Mouse (Mus musculus): ENCODE results near the gene Uba3. TPM values are rescaled to one million over a fixed set of nuclear protein-coding genes. Genes with fewer than 3 reads are reported as not detected.

The Uba3 gene
- polyA plus RNA-seq, 1 experiment from 2014 or later = 96.8 TPM

DNA sequence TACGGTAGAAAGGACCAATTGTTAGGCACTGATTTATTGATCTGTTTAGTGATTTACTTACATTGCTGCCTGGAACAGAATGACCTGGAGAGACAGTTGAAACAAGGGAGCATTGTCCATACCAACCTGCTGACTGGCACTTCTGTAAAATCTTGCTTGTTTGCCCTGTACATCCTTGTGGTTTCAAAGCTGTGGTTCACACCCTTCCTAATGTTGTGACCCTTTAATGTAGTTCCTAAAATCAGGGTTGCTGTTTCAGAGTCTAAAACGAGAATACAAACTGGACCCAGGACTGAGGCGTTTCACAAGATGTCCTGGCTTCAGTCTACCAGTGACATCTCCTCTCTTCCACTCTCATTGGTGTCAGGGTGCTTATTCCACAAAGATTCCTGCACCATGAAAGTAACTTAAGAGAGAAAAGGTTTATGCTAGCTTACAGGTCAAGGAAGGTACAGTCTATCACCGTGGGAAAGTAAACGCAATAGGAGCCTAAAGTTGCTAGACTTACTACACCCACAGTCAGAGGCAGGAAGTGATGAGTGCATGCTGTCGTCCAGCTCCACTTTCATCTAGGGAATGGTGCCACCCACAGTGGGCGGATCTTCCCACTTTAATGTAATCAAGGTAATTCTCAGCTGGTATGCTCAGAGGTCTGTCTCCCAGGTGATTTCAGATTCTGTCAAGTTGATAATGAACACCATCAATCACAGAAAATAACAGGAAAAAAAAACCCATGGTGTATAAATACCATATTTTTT, 29.6 kb upstream of the Uba3 start:
- Histone ChIP-seq H3K27ac (ENCODE audit: low read depth, low read length) (no peak overlapping the region), H3K9ac (replicated peaks; ENCODE audit: low read depth, low read length) (no peak overlapping the region), H3K4me3 (ENCODE audit: low read depth, low read length) (no peak overlapping the region), H3K36me3 (ENCODE audit: control insufficient read depth, insufficient read depth, low read length) (peaks cover 14% of the 10 kb centered on the region; the same call in 1 of the 2 replicates), H3K4me1 (ENCODE audit: control insufficient read depth, insufficient read depth, low read length) (no peaks in the 10 kb centered on the region), H3K27me3 (ENCODE audit: control insufficient read depth, insufficient read depth, low read length) (no peaks in the 10 kb centered on the region), H3K9me3 (ENCODE audit: control insufficient read depth, low read length) (no peaks in the 10 kb centered on the region), H3K4me2 (ENCODE audit: low read depth, low read length) (no peak overlapping the region)
- ATAC-seq (ENCODE audit: low read depth) = no peak
- 64% methylated on average over 7 of the region's 7 CpGs for WGBS

DNA sequence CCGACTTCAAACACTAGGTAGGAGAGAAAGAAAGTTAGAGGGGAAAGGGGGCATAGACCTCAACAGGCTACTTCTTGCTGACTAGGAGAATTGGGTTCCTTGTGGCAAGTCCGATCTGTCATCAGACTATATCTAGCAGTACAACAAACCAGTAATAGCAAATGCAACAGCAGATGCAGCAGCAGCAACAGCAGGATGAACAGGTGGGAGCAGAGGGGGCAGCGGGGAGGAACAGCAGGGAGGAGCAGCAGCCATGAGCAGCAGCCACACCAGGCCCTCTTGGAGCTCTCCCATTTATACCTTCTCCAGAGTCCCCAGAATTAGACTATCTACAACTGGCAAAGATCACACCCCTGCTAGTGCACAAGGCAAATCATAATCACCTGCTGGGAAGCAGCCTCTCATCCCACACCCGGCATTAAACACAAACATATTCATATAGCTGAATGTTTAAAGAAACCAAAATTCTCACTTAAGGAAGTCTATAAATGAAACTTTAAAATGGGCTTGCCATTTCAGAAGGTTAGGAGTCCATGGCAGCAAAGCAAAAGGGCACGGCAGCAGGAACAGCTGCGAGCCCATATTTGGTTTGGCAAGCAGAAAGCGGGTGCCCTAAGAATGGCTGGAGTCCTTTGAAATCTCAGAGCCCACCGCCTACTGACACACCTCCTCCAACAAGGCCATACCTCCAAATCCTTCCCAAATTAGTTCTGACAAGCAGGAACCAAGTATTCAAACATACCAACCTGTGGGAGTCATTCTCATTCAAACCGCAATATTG, 21.8 kb upstream of the Uba3 start:
- no peak overlapping the region for H3K4me3 ChIP-seq (ENCODE audit: low read depth, low read length)
- H3K27me3 ChIP-seq (ENCODE audit: control insufficient read depth, insufficient read depth, low read length) = no peaks in the 10 kb centered on the region
- no peaks in the 10 kb centered on the region for H3K4me1 ChIP-seq (ENCODE audit: control insufficient read depth, insufficient read depth, low read length)
- WGBS = 95% methylated on average over 9 of the region's 9 CpGs
- no peaks in the 10 kb centered on the region for H3K9me3 ChIP-seq (ENCODE audit: control insufficient read depth, low read length)
- no peak overlapping the region for H3K4me2 ChIP-seq (ENCODE audit: low read depth, low read length)
- no peak overlapping the region for H3K9ac ChIP-seq (replicated peaks; ENCODE audit: low read depth, low read length)
- H3K27ac ChIP-seq (ENCODE audit: low read depth, low read length) = no peak overlapping the region
- no peak for ATAC-seq (ENCODE audit: low read depth)
- H3K36me3 ChIP-seq (ENCODE audit: control insufficient read depth, insufficient read depth, low read length) = peaks cover 20% of the 10 kb centered on the region; the same call in 1 of the 2 replicates

DNA sequence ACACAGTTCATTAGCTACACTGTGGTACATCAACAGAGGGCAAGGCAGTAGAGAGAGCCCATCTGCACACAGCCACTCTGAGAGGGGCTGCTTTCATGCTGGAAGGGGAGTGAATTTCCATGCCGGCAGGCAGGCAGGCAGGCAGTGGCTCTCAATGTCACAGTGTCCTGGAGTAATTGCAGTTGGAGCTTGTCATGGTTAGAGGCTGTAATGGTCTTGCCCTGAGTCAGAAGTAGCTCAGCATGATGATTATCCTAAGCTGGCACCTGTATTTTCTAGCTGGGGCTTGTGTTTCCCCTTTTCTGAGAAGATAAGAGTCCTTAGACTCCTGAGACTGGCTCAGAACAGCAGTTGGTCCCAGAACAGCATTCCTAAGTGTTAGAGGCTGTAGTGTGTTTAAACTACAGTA, 20.6 kb upstream of the Uba3 start:
- ATAC-seq (ENCODE audit: low read depth) = peak; percentile 21; the same call in 1 of the 2 replicates

DNA sequence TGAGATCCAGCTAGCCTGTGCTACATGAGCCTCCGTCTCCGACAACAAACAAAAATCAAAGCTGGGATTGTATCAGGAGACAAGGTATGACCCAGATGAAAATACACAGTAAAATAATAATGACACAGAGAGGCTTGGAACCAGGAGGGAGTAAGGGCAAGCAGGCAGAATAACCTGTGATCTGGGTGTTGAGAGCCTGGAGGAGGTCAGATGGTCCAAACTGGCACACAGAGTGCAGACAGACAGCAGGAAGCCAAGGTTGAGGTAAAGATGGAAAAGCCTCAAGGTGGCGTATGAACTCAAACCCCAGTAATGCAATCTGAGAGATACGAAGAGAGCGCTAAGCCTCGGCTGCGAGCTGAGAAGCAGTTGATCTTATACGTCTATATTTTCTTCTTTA, 19.1 kb upstream of the Uba3 start:
- no peaks in the 10 kb centered on the region for H3K4me1 ChIP-seq (ENCODE audit: control insufficient read depth, insufficient read depth, low read length)
- no peak overlapping the region for H3K9ac ChIP-seq (replicated peaks; ENCODE audit: low read depth, low read length)
- H3K9me3 ChIP-seq (ENCODE audit: control insufficient read depth, low read length) = no peaks in the 10 kb centered on the region
- H3K4me3 ChIP-seq (ENCODE audit: low read depth, low read length) = no peak overlapping the region
- WGBS = 98% methylated on average over 8 of the region's 8 CpGs
- no peak overlapping the region for H3K27ac ChIP-seq (ENCODE audit: low read depth, low read length)
- peaks cover 2% of the 10 kb centered on the region; the same call in 1 of the 2 replicates for H3K36me3 ChIP-seq (ENCODE audit: control insufficient read depth, insufficient read depth, low read length)
- H3K27me3 ChIP-seq (ENCODE audit: control insufficient read depth, insufficient read depth, low read length) = no peaks in the 10 kb centered on the region
- H3K4me2 ChIP-seq (ENCODE audit: low read depth, low read length) = no peak overlapping the region
- no peak for ATAC-seq (ENCODE audit: low read depth)

More for the DNA sequence above, 20.6 kb upstream of the Uba3 start:
- H3K27ac ChIP-seq (ENCODE audit: low read depth, low read length) = 0 out of 2 replicates have a peak overlapping the region, but pooled peaks have one; percentile 56
- H3K36me3 ChIP-seq (ENCODE audit: control insufficient read depth, insufficient read depth, low read length) = peaks cover 10% of the 10 kb centered on the region; the same call in 1 of the 2 replicates
- no peak overlapping the region for H3K4me2 ChIP-seq (ENCODE audit: low read depth, low read length)
- H3K9ac ChIP-seq (replicated peaks; ENCODE audit: low read depth, low read length) = 0 out of 2 replicates have a peak overlapping the region, but pooled peaks have one; percentile 12
- no peaks in the 10 kb centered on the region for H3K9me3 ChIP-seq (ENCODE audit: control insufficient read depth, low read length)
- H3K4me3 ChIP-seq (ENCODE audit: low read depth, low read length) = no peak overlapping the region
- H3K27me3 ChIP-seq (ENCODE audit: control insufficient read depth, insufficient read depth, low read length) = no peaks in the 10 kb centered on the region
- 0% methylated on average over 1 of the region's 1 CpGs for WGBS
- no peaks in the 10 kb centered on the region for H3K4me1 ChIP-seq (ENCODE audit: control insufficient read depth, insufficient read depth, low read length)

DNA sequence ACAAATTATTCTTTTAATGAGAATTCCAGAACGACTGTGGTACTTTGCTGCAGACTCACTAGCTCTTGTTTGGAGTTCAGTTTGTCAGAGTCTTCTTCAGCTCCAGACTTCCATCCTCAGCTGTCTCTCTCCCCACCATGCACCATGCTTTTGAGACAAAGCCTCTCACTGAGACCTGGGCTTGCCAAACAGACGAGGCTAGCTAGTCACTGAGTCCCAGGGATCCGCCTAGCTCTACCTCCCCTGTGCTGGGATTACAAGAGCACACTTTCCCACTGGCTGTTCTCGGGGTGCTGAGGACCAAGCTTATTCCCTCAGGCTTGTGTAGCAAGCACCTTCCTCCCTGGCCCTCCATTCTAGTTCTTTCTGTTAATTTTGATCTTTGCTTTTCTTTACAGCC, 18.1 kb upstream of the Uba3 start:
- ATAC-seq (ENCODE audit: low read depth) = no peak
- H3K27me3 ChIP-seq (ENCODE audit: control insufficient read depth, insufficient read depth, low read length) = no peaks in the 10 kb centered on the region
- H3K4me2 ChIP-seq (ENCODE audit: low read depth, low read length) = no peak overlapping the region
- H3K9me3 ChIP-seq (ENCODE audit: control insufficient read depth, low read length) = no peaks in the 10 kb centered on the region
- no peak overlapping the region for H3K4me3 ChIP-seq (ENCODE audit: low read depth, low read length)
- no peak overlapping the region for H3K9ac ChIP-seq (replicated peaks; ENCODE audit: low read depth, low read length)
- no peaks in the 10 kb centered on the region for H3K36me3 ChIP-seq (ENCODE audit: control insufficient read depth, insufficient read depth, low read length)
- no peaks in the 10 kb centered on the region for H3K4me1 ChIP-seq (ENCODE audit: control insufficient read depth, insufficient read depth, low read length)
- no peak overlapping the region for H3K27ac ChIP-seq (ENCODE audit: low read depth, low read length)
- 81% methylated on average over 4 of the region's 4 CpGs for WGBS

DNA sequence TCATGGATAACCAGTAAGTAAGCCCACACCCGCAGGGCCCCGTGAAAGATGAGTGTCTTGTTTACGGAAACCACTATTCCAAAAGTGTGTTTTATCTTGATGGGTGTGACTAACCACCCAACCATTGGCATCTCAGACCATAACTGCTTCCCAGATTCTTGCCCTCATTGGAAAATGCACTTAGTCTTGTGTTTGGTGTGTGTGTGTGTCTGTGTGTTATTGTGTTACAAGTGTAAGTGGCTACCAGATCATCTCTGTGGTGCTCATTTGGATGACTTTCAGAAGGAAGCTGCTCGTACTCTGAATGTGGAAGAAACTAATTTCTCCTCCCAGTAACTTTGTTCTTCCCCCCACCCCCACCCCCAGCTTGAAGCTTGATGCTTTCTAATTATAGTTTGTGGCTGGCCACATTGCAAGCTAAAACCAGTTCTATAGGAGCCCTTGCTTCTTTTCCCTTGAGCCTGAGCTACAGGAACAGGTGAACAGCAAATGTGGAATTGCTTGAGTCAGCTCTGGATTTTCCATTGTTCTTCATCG, 17.6 kb upstream of the Uba3 start:
- ATAC-seq (ENCODE audit: low read depth) = no peak
- Histone ChIP-seq H3K9ac (replicated peaks; ENCODE audit: low read depth, low read length) (no peak overlapping the region), H3K4me3 (ENCODE audit: low read depth, low read length) (no peak overlapping the region), H3K4me2 (ENCODE audit: low read depth, low read length) (no peak overlapping the region), H3K4me1 (ENCODE audit: control insufficient read depth, insufficient read depth, low read length) (no peaks in the 10 kb centered on the region), H3K9me3 (ENCODE audit: control insufficient read depth, low read length) (no peaks in the 10 kb centered on the region), H3K36me3 (ENCODE audit: control insufficient read depth, insufficient read depth, low read length) (no peaks in the 10 kb centered on the region), H3K27me3 (ENCODE audit: control insufficient read depth, insufficient read depth, low read length) (no peaks in the 10 kb centered on the region), H3K27ac (ENCODE audit: low read depth, low read length) (no peak overlapping the region)
- 79% methylated on average over 5 of the region's 5 CpGs for WGBS

DNA sequence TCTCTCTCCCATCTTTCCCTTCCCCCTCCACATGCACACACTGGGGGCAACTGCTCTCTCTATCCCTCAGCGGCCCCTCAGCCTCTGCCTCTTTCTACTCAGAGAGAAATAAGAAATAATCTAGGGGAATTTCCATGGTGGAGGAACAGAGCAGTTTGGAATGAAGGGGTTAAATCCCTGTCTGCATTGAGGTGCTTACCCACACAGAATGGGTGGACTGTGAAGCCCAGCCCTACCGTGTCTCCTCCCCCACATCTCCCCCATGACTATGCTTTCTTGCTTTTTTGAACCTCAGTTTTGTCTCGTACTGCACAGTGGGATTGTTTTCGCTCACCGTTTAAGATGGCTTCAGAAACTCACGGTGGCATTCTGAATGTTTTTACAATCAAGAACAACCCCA, 16.9 kb upstream of the Uba3 start:
- no peak overlapping the region for H3K4me3 ChIP-seq (ENCODE audit: low read depth, low read length)
- H3K36me3 ChIP-seq (ENCODE audit: control insufficient read depth, insufficient read depth, low read length) = no peaks in the 10 kb centered on the region
- 57% methylated on average over 6 of the region's 6 CpGs for WGBS
- H3K4me1 ChIP-seq (ENCODE audit: control insufficient read depth, insufficient read depth, low read length) = no peaks in the 10 kb centered on the region
- ATAC-seq (ENCODE audit: low read depth) = no peak
- H3K9me3 ChIP-seq (ENCODE audit: control insufficient read depth, low read length) = no peaks in the 10 kb centered on the region
- no peak overlapping the region for H3K27ac ChIP-seq (ENCODE audit: low read depth, low read length)
- no peak overlapping the region for H3K9ac ChIP-seq (replicated peaks; ENCODE audit: low read depth, low read length)
- H3K27me3 ChIP-seq (ENCODE audit: control insufficient read depth, insufficient read depth, low read length) = no peaks in the 10 kb centered on the region
- H3K4me2 ChIP-seq (ENCODE audit: low read depth, low read length) = no peak overlapping the region

DNA sequence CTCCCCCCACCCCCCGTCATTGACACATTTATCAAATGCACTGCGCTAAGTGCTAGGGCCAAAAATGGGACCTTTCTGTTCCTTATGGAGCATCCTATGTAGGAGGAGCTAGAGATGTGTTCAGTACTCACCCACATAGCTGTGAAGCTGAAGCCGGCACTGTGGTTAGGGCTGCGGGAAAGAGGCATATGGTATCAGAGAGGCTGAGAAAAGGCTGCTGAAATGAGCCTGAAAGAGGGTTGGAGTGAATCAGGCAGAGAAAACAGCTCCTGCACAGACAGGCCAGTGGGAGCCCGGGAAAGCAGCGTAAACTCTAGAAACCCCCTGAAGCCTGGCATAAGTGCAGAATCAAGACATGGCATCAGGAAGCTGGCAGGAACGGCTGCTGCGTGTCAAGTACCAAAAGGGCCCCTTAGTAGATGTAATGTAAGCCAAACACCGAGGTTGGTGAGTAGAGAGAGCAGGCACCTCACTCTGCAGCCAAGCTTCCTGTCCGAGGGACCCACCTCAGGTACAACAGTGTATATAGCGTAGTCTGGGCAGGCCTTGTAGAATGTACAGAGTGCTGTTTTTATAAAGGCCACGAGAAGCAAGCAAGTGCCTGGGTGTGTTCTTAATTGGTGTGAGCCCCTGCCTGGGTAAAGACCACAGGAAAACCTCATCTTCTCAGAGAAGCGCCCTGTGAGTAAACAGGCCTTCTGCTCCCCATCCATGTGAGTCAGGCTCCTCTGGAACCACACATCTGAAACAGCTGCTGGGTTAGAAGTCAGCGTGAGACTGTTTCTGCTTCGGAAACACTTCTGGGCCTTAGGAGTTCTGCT, 16.0 kb upstream of the Uba3 start:
- H3K27ac ChIP-seq (ENCODE audit: low read depth, low read length) = no peak overlapping the region
- 64% methylated on average over 15 of the region's 15 CpGs for WGBS
- no peak overlapping the region for H3K4me3 ChIP-seq (ENCODE audit: low read depth, low read length)
- no peaks in the 10 kb centered on the region for H3K4me1 ChIP-seq (ENCODE audit: control insufficient read depth, insufficient read depth, low read length)
- H3K36me3 ChIP-seq (ENCODE audit: control insufficient read depth, insufficient read depth, low read length) = no peaks in the 10 kb centered on the region
- H3K9me3 ChIP-seq (ENCODE audit: control insufficient read depth, low read length) = no peaks in the 10 kb centered on the region
- H3K9ac ChIP-seq (replicated peaks; ENCODE audit: low read depth, low read length) = no peak overlapping the region
- H3K4me2 ChIP-seq (ENCODE audit: low read depth, low read length) = no peak overlapping the region
- ATAC-seq (ENCODE audit: low read depth) = no peak
- no peaks in the 10 kb centered on the region for H3K27me3 ChIP-seq (ENCODE audit: control insufficient read depth, insufficient read depth, low read length)
